Mouse (Mus musculus) embryonic facial prominence, embryonic 15.5 days (tissue): ENCODE results near the gene Gm2174. TPM values are rescaled to one million over a fixed set of nuclear protein-coding genes. Genes with fewer than 3 reads are reported as not detected.

Experiments used
- ATAC-seq: fragments of 200-750 bp; cut with Nextera tagmentation; 2 replicates; pipeline ENCODE4 v1.8.0; 2017; ENCODE audit warnings: low read depth, moderate TSS enrichment; ENCODE audit not compliant: insufficient number of reproducible peaks, low FRiP score, low TSS enrichment
- H3K27ac ChIP-seq: fragments of 300-500 bp; sonication (generic); replicated peaks from 2 replicates; pipeline ENCODE4 v1.5.1; 2015; ENCODE audit warnings: mild to moderate bottlenecking, inconsistent platforms
- H3K27me3 ChIP-seq: fragments of 300-500 bp; sonication (generic); 2 replicates; pipeline ENCODE4 v1.6.1; 2015; ENCODE audit warnings: inconsistent platforms
- H3K36me3 ChIP-seq: fragments of 300-500 bp; sonication (generic); 2 replicates; pipeline ENCODE4 v1.6.1; 2015; ENCODE audit warnings: mild to moderate bottlenecking, inconsistent platforms
- H3K4me1 ChIP-seq: fragments of 300-500 bp; sonication (generic); 2 replicates; pipeline ENCODE4 v1.6.1; 2015; ENCODE audit warnings: inconsistent platforms
- H3K4me2 ChIP-seq: fragments of 300-500 bp; sonication (generic); replicated peaks from 2 replicates; pipeline ENCODE4 v1.6.1; 2015; ENCODE audit warnings: mild to moderate bottlenecking, inconsistent platforms
- H3K4me3 ChIP-seq: fragments of 300-500 bp; sonication (generic); replicated peaks from 2 replicates; pipeline ENCODE4 v1.5.1; 2015; ENCODE audit warnings: mild to moderate bottlenecking, inconsistent platforms
- H3K9ac ChIP-seq: fragments of 300-500 bp; sonication (generic); 2 replicates; pipeline ENCODE4 v1.6.1; 2015; ENCODE audit warnings: inconsistent platforms
- H3K9me3 ChIP-seq: fragments of 300-500 bp; sonication (generic); replicated peaks from 2 replicates; pipeline ENCODE4 v1.6.1; 2016; ENCODE audit warnings: inconsistent platforms
- WGBS: fragments of 180-500 bp; shearing (Covaris S2); methylation state at CpG from one replicate; pipeline ENCODE4 v1.1.7; 2015; 5-methylcytosine and 5-hydroxymethylcytosine counted together
- polyA plus RNA-seq: library from polyadenylated mRNA; unstranded; fragments of >200 nt; fragmentation: Nextera tagmentation; extraction: Ambion mirVana; gene quantifications from 2 replicates; pipeline ENCODE4 v1.2.1, GENCODE M21; 2015

The Gm2174 gene
- polyA plus RNA-seq, 1 experiment from 2014 or later = 2.6 TPM

DNA sequence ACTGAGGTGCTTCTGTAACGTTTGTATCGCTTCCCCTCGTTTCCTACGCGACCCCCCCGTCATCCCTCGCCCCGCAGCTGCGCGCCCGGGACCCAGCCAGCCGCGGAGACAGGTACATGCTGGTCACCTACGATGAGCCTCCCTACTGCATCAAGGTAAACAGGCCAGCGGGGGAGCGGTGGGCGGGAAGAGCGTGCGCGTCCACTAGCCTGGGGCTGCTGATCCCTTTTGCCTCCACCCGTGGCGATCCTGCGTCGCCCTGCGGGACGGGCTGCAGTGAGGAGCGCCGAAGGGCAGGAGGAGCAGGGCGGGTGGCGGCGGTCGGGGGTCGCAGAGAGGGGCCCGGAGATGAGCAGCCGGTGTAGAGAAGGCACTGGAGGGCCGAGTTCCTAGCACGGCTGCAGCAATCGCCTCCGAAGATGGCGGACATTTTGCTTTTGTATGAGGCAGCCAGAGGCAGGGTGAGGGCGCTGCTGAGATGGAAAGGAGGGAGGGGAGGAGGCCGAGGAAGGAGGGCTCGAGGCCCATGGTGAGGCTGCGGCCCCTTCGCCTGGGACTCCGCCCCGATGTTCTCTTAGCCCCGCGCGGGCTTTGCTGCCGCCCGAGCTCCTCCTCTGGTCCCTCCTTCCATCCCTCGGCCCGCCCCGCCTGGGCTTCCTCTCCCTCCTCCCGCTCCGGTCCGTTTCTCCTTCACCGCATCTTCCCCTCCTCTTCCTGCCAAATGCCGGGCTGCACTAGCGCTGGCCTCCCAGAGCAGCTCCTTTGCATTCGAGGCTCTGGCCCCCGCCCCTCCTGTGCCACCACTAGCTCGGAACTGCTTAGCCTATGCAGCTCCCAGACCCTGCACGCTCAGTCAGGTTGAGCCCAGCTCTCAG, 7.8 kb downstream of the Gm2174 start:
- peak; percentile 97 for ATAC-seq
- no peaks in the 10 kb centered on the region for H3K36me3 ChIP-seq
- H3K9me3 ChIP-seq = no peaks in the 10 kb centered on the region
- peak overlapping the region; percentile 53 for H3K9ac ChIP-seq
- H3K27me3 ChIP-seq = no peaks in the 10 kb centered on the region
- H3K27ac ChIP-seq = peak overlapping the region; percentile 93
- H3K4me2 ChIP-seq = peak overlapping the region; percentile 52
- 15% methylated on average over 65 of the region's 65 CpGs for WGBS
- no peaks in the 10 kb centered on the region for H3K4me1 ChIP-seq
- H3K4me3 ChIP-seq = peak overlapping the region; percentile 57

GRCm38 (mm10) chrX:56456379-56456778, 8.6 kb downstream of the Gm2174 start:
- Histone ChIP-seq H3K4me1 (no peaks in the 10 kb centered on the region), H3K4me3 (peak overlapping the region; percentile 57), H3K27me3 (no peaks in the 10 kb centered on the region), H3K36me3 (no peaks in the 10 kb centered on the region), H3K9me3 (no peaks in the 10 kb centered on the region), H3K9ac (no peak overlapping the region), H3K27ac (peak overlapping the region; percentile 63), H3K4me2 (peak overlapping the region; percentile 52)
- no peak for ATAC-seq
- 25% methylated on average over 8 of the region's 8 CpGs for WGBS

GRCm38 (mm10) chrX:56462020-56462933, 14.5 kb downstream of the Gm2174 start:
- no peaks in the 10 kb centered on the region for H3K27me3 ChIP-seq
- no peak overlapping the region for H3K4me3 ChIP-seq
- H3K9ac ChIP-seq = no peak overlapping the region
- no peaks in the 10 kb centered on the region for H3K9me3 ChIP-seq
- WGBS = 60% methylated on average over 14 of the region's 14 CpGs
- no peak for ATAC-seq
- H3K36me3 ChIP-seq = no peaks in the 10 kb centered on the region
- H3K27ac ChIP-seq = no peak overlapping the region
- H3K4me2 ChIP-seq = no peak overlapping the region
- no peaks in the 10 kb centered on the region for H3K4me1 ChIP-seq

- Histone ChIP-seq H3K9ac (no peak overlapping the region), H3K4me3 (no peak overlapping the region), H3K9me3 (no peaks in the 10 kb centered on the region), H3K4me1 (no peaks in the 10 kb centered on the region), H3K27ac (no peak overlapping the region), H3K27me3 (no peaks in the 10 kb centered on the region), H3K36me3 (no peaks in the 10 kb centered on the region), H3K4me2 (no peak overlapping the region)
- WGBS = 96% methylated on average over 1 of the region's 1 CpGs
- no peak for ATAC-seq
Observed at GRCm38 (mm10) chrX:56464906-56465305, 17.1 kb downstream of the Gm2174 start.

GRCm38 (mm10) chrX:56467688-56468087, 19.9 kb downstream of the Gm2174 start:
- H3K9ac ChIP-seq = no peak overlapping the region
- no peaks in the 10 kb centered on the region for H3K27me3 ChIP-seq
- 54% methylated on average over 4 of the region's 4 CpGs for WGBS
- no peaks in the 10 kb centered on the region for H3K9me3 ChIP-seq
- H3K27ac ChIP-seq = no peak overlapping the region
- no peak for ATAC-seq
- no peaks in the 10 kb centered on the region for H3K4me1 ChIP-seq
- no peak overlapping the region for H3K4me2 ChIP-seq
- H3K36me3 ChIP-seq = no peaks in the 10 kb centered on the region
- H3K4me3 ChIP-seq = no peak overlapping the region

DNA sequence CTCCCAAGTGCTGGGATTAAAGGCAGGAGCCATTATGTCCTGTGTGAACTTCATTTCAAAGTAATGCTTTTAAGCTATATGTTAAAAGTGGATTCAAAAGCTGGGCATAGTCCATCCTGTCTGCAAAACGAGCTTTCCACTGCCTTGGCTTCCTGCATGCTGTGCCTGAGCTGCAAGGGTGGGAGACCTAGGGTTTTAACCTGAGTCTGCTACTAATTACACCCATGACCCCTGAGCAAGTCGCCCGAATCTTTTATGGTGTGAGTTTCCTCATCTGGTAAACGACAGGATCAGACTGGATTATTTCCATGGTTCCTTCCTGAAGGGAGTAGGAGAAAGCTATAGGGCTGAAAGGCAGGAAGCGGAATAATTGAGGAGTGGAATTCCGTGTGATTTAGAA, 20.7 kb downstream of the Gm2174 start:
- no peaks in the 10 kb centered on the region for H3K4me1 ChIP-seq
- ATAC-seq = no peak
- no peak overlapping the region for H3K4me3 ChIP-seq
- H3K9me3 ChIP-seq = no peaks in the 10 kb centered on the region
- H3K27ac ChIP-seq = no peak overlapping the region
- no peak overlapping the region for H3K9ac ChIP-seq
- no peaks in the 10 kb centered on the region for H3K27me3 ChIP-seq
- 36% methylated on average over 6 of the region's 6 CpGs for WGBS
- no peak overlapping the region for H3K4me2 ChIP-seq
- H3K36me3 ChIP-seq = no peaks in the 10 kb centered on the region

DNA sequence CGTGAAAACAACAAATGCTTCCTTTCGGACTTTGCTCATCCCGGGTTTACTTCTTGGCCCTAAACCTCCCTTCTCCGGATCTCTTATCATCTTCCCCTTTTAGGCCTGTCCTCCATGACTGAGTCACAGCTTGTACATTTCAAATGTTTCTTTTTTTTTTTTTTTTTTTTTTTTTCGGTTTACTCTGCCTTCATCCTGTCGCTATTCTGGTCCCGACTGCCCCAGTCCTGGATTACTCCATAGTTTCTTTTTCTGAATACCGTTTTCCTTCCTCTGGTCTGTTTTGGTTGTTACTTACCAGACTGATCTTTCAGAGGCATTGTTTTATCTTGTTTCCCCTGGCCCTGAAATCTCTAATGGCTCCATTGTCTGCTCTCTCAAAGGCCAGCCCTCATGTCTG, 26.3 kb downstream of the Gm2174 start:
- H3K9ac ChIP-seq = no peak overlapping the region
- no peak for ATAC-seq
- WGBS = 66% methylated on average over 8 of the region's 8 CpGs
- H3K4me2 ChIP-seq = no peak overlapping the region
- H3K36me3 ChIP-seq = no peaks in the 10 kb centered on the region
- H3K27me3 ChIP-seq = no peaks in the 10 kb centered on the region
- H3K4me3 ChIP-seq = no peak overlapping the region
- H3K4me1 ChIP-seq = no peaks in the 10 kb centered on the region
- H3K27ac ChIP-seq = no peak overlapping the region
- H3K9me3 ChIP-seq = no peaks in the 10 kb centered on the region

- H3K4me2 ChIP-seq = no peak overlapping the region
- no peak overlapping the region for H3K9ac ChIP-seq
- H3K27ac ChIP-seq = no peak overlapping the region
- 76% methylated on average over 3 of the region's 3 CpGs for WGBS
- H3K27me3 ChIP-seq = no peaks in the 10 kb centered on the region
- H3K9me3 ChIP-seq = no peaks in the 10 kb centered on the region
- no peaks in the 10 kb centered on the region for H3K36me3 ChIP-seq
- H3K4me1 ChIP-seq = no peaks in the 10 kb centered on the region
- ATAC-seq = no peak
- H3K4me3 ChIP-seq = no peak overlapping the region
Observed at GRCm38 (mm10) chrX:56477553-56477952, 29.8 kb downstream of the Gm2174 start.

DNA sequence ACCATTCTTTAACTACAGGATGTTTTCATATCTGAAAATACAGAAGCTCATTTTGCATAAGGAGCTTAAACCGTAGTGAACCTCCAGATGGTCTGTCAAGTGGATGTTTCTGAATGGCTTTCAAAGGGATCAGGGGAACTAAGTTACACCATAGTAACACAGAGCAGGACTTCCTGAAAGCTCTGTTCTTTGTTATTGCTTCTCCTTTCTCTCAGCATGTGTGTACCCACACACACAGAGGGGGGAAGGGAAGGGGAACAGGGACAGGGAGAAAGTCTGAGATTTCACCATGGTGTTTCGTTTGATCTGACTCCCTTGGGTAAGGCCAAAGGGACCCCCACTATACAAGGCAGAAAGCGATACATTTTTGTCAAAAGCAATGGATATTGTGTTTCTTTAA, 34.1 kb downstream of the Gm2174 start:
- Histone ChIP-seq H3K4me1 (no peaks in the 10 kb centered on the region), H3K4me2 (no peak overlapping the region), H3K4me3 (no peak overlapping the region), H3K9me3 (no peaks in the 10 kb centered on the region), H3K27me3 (no peaks in the 10 kb centered on the region), H3K9ac (no peak overlapping the region), H3K27ac (no peak overlapping the region), H3K36me3 (no peaks in the 10 kb centered on the region)
- no peak for ATAC-seq
- WGBS = 66% methylated on average over 3 of the region's 3 CpGs

DNA sequence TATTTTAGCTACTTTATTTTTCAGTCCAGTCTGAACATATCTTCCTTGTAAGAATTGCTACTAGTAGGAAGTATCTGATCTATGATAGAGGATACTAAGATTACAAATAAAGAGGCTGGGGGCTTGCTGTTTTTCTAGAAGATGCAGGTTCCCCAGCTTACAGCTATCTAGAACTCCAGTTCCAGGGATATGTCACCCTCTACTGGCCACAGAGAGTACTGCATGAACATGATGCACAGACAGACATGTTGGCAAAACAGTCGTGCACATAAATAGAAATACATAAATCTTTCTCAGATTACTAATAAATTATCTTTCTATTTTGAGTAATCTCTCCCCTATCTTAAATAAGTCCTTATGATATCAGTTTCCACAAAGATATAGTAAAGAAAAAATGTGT, 42.0 kb downstream of the Gm2174 start:
- 17% methylated on average over 1 of the region's 1 CpGs for WGBS
- H3K9ac ChIP-seq = no peak overlapping the region
- H3K36me3 ChIP-seq = 0 out of 2 replicates have a peak, but pooled peaks cover 2% of the 10 kb centered on the region
- H3K4me2 ChIP-seq = no peak overlapping the region
- no peaks in the 10 kb centered on the region for H3K4me1 ChIP-seq
- no peaks in the 10 kb centered on the region for H3K9me3 ChIP-seq
- no peak overlapping the region for H3K27ac ChIP-seq
- H3K27me3 ChIP-seq = no peaks in the 10 kb centered on the region
- no peak overlapping the region for H3K4me3 ChIP-seq
- ATAC-seq = no peak

DNA sequence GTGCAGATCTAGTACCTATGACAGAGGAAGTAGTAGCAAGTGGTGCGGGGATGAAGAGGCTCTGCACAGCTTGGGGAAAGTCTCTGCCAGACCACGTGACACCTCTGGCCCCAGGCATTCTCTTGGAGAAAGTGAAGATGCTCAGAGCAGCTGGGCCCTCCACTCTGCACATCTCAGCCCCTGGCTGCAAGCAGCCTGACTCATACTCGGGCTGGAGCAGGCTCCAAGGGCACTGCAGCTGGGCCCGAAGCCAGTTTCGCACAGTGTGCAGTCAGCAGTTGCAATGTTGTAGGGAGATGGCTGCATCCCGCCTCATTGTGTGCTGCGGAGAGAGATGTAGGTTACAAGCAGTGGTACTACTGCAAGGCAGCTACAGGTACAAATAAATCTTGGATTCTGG, 49.5 kb downstream of the Gm2174 start:
- no peaks in the 10 kb centered on the region for H3K4me1 ChIP-seq
- H3K9me3 ChIP-seq = no peaks in the 10 kb centered on the region
- 70% methylated on average over 7 of the region's 7 CpGs for WGBS
- no peak overlapping the region for H3K4me3 ChIP-seq
- H3K27ac ChIP-seq = no peak overlapping the region
- no peaks in the 10 kb centered on the region for H3K27me3 ChIP-seq
- H3K4me2 ChIP-seq = no peak overlapping the region
- no peak overlapping the region for H3K9ac ChIP-seq
- no peak for ATAC-seq
- 0 out of 2 replicates have a peak, but pooled peaks cover 9% of the 10 kb centered on the region for H3K36me3 ChIP-seq
